Mouse (Mus musculus): ENCODE results near the gene Sfr1.

- TF ChIP-seq CTCF (IDR thresholded peaks at IDR 0.05; ENCODE audit: low read depth): no peak
- no peak for TF ChIP-seq EP300 (optimal IDR thresholded peaks at IDR 0.05)
Measured at GRCm38 (mm10) chr19:47719147-47719546, 12.3 kb upstream of the Sfr1 start.

All from stomach, postnatal 0 days (tissue).